Mouse (Mus musculus): ENCODE results near the gene Dnmbp. TPM values are rescaled to one million over a fixed set of nuclear protein-coding genes. Genes with fewer than 3 reads are reported as not detected.
"Not testable (repeated sequence)": the region's sequence is repeated elsewhere in the genome, so short reads cannot be mapped to it uniquely, and the experiment has no call there.

Dnmbp gene
- polyA plus RNA-seq, 1 experiment from 2014 or later = 14.2 TPM

- no peak overlapping the region for H3K4me2 ChIP-seq (replicated peaks; ENCODE audit: low read depth)
- H3K9ac ChIP-seq (ENCODE audit: low read length) = no peak overlapping the region
- no peak for DNase-seq (ENCODE audit: low spot score)
- H3K27me3 ChIP-seq (ENCODE audit: control insufficient read depth, insufficient read depth, low read length) = no peaks in the 10 kb centered on the region
- no peaks in the 10 kb centered on the region for H3K36me3 ChIP-seq (ENCODE audit: control insufficient read depth, insufficient read depth, low read length)
- 27% methylated on average over 4 of the region's 4 CpGs for WGBS
- H3K4me3 ChIP-seq (ENCODE audit: low read depth, low read length) = no peak overlapping the region
- no peak for ATAC-seq (ENCODE audit: low FRiP score, low TSS enrichment)
- no peak for TF ChIP-seq CTCF (IDR thresholded peaks at IDR 0.05; ENCODE audit: low read depth)
- TF ChIP-seq EP300 (optimal IDR thresholded peaks at IDR 0.05) = no peak
- H3K27ac ChIP-seq (replicated peaks) = no peak overlapping the region
- no peaks in the 10 kb centered on the region for H3K9me3 ChIP-seq (ENCODE audit: control insufficient read depth, low read length)
- no peaks in the 10 kb centered on the region for H3K4me1 ChIP-seq (replicated peaks; ENCODE audit: control insufficient read depth, insufficient read depth)
Measured at GRCm38 (mm10) chr19:43957402-43957801, 17.4 kb upstream of the Dnmbp start.

- Histone ChIP-seq H3K4me3 (ENCODE audit: low read depth, low read length) (no peak overlapping the region), H3K27me3 (ENCODE audit: control insufficient read depth, insufficient read depth, low read length) (no peaks in the 10 kb centered on the region), H3K27ac (replicated peaks) (no peak overlapping the region), H3K9ac (ENCODE audit: low read length) (no peak overlapping the region), H3K4me2 (replicated peaks; ENCODE audit: low read depth) (no peak overlapping the region), H3K4me1 (replicated peaks; ENCODE audit: control insufficient read depth, insufficient read depth) (no peaks in the 10 kb centered on the region), H3K9me3 (ENCODE audit: control insufficient read depth, low read length) (no peaks in the 10 kb centered on the region), H3K36me3 (ENCODE audit: control insufficient read depth, insufficient read depth, low read length) (no peaks in the 10 kb centered on the region)
- DNase-seq (ENCODE audit: low spot score) (no peak), ATAC-seq (ENCODE audit: low FRiP score, low TSS enrichment) (no peak)
- 80% methylated on average over 5 of the region's 5 CpGs for WGBS
- TF ChIP-seq CTCF (IDR thresholded peaks at IDR 0.05; ENCODE audit: low read depth) (no peak), EP300 (optimal IDR thresholded peaks at IDR 0.05) (no peak)
Measured at GRCm38 (mm10) chr19:43955266-43955665, 15.3 kb upstream of the Dnmbp start.

GRCm38 (mm10) chr19:43954864-43955263 lies 14.9 kb upstream of the Dnmbp start:
- ATAC-seq (ENCODE audit: low FRiP score, low TSS enrichment) (no peak), DNase-seq (ENCODE audit: low spot score) (no peak)
- Histone ChIP-seq H3K4me1 (replicated peaks; ENCODE audit: control insufficient read depth, insufficient read depth) (no peaks in the 10 kb centered on the region), H3K9me3 (ENCODE audit: control insufficient read depth, low read length) (no peaks in the 10 kb centered on the region), H3K4me3 (ENCODE audit: low read depth, low read length) (no peak overlapping the region), H3K27me3 (ENCODE audit: control insufficient read depth, insufficient read depth, low read length) (no peaks in the 10 kb centered on the region), H3K27ac (replicated peaks) (no peak overlapping the region), H3K4me2 (replicated peaks; ENCODE audit: low read depth) (no peak overlapping the region), H3K36me3 (ENCODE audit: control insufficient read depth, insufficient read depth, low read length) (no peaks in the 10 kb centered on the region), H3K9ac (ENCODE audit: low read length) (no peak overlapping the region)
- TF ChIP-seq CTCF (IDR thresholded peaks at IDR 0.05; ENCODE audit: low read depth) (no peak), EP300 (optimal IDR thresholded peaks at IDR 0.05) (no peak)
- WGBS = 83% methylated on average over 4 of the region's 4 CpGs

GRCm38 (mm10) chr19:43952936-43953335 lies 12.9 kb upstream of the Dnmbp start:
- H3K4me1 ChIP-seq (replicated peaks; ENCODE audit: control insufficient read depth, insufficient read depth); H3K27me3 ChIP-seq (ENCODE audit: control insufficient read depth, insufficient read depth, low read length); DNase-seq (ENCODE audit: low spot score); H3K36me3 ChIP-seq (ENCODE audit: control insufficient read depth, insufficient read depth, low read length); H3K4me3 ChIP-seq (ENCODE audit: low read depth, low read length); H3K9ac ChIP-seq (ENCODE audit: low read length); ATAC-seq (ENCODE audit: low FRiP score, low TSS enrichment); H3K9me3 ChIP-seq (ENCODE audit: control insufficient read depth, low read length); H3K27ac ChIP-seq (replicated peaks); H3K4me2 ChIP-seq (replicated peaks; ENCODE audit: low read depth): not testable (repeated sequence)
- 75% methylated on average over 8 of the region's 8 CpGs for WGBS
- peak; percentile 37 for TF ChIP-seq CTCF (IDR thresholded peaks at IDR 0.05; ENCODE audit: low read depth)

GRCm38 (mm10) chr19:43949111-43949810 lies 9.3 kb upstream of the Dnmbp start:
- no peak overlapping the region for H3K4me3 ChIP-seq (ENCODE audit: low read depth, low read length)

GRCm38 (mm10) chr19:43944566-43944965 lies 4.6 kb upstream of the Dnmbp start:
- H3K9ac ChIP-seq (ENCODE audit: low read length) = no peak overlapping the region
- no peaks in the 10 kb centered on the region for H3K27me3 ChIP-seq (ENCODE audit: control insufficient read depth, insufficient read depth, low read length)
- no peaks in the 10 kb centered on the region for H3K4me1 ChIP-seq (replicated peaks; ENCODE audit: control insufficient read depth, insufficient read depth)
- DNase-seq (ENCODE audit: low spot score) (no peak), ATAC-seq (ENCODE audit: low FRiP score, low TSS enrichment) (no peak)
- no peak for TF ChIP-seq CTCF (IDR thresholded peaks at IDR 0.05; ENCODE audit: low read depth)
- no peak for TF ChIP-seq EP300 (optimal IDR thresholded peaks at IDR 0.05)
- no peaks in the 10 kb centered on the region for H3K9me3 ChIP-seq (ENCODE audit: control insufficient read depth, low read length)
- H3K27ac ChIP-seq (replicated peaks) = no peak overlapping the region
- H3K36me3 ChIP-seq (ENCODE audit: control insufficient read depth, insufficient read depth, low read length) = no peaks in the 10 kb centered on the region
- H3K4me2 ChIP-seq (replicated peaks; ENCODE audit: low read depth) = no peak overlapping the region
- WGBS = 83% methylated on average over 8 of the region's 8 CpGs
- H3K4me3 ChIP-seq (ENCODE audit: low read depth, low read length) = no peak overlapping the region

More at GRCm38 (mm10) chr19:43949111-43949810, 9.3 kb upstream of the Dnmbp start:
- H3K9me3 ChIP-seq (ENCODE audit: control insufficient read depth, low read length) = no peaks in the 10 kb centered on the region
- WGBS = 9% methylated on average over 11 of the region's 12 CpGs
- TF ChIP-seq EP300 (optimal IDR thresholded peaks at IDR 0.05) = no peak
- TF ChIP-seq CTCF (IDR thresholded peaks at IDR 0.05; ENCODE audit: low read depth) = no peak
- no peaks in the 10 kb centered on the region for H3K4me1 ChIP-seq (replicated peaks; ENCODE audit: control insufficient read depth, insufficient read depth)
- H3K36me3 ChIP-seq (ENCODE audit: control insufficient read depth, insufficient read depth, low read length) = no peaks in the 10 kb centered on the region
- peak; percentile 58; the same call in 1 of the 2 replicates for ATAC-seq (ENCODE audit: low FRiP score, low TSS enrichment)
- no peak overlapping the region for H3K9ac ChIP-seq (ENCODE audit: low read length)
- H3K27me3 ChIP-seq (ENCODE audit: control insufficient read depth, insufficient read depth, low read length) = no peaks in the 10 kb centered on the region
- DNase-seq (ENCODE audit: low spot score) = peak; percentile 49
- H3K4me2 ChIP-seq (replicated peaks; ENCODE audit: low read depth) = peak overlapping the region; percentile 5; the same call in 1 of the 2 replicates
- H3K27ac ChIP-seq (replicated peaks) = no peak overlapping the region
